Mouse (Mus musculus) thymus, adult 2 months (tissue): ENCODE data around the gene Eral1. TPM values are rescaled to one million over a fixed set of nuclear protein-coding genes. Genes with fewer than 3 reads are reported as not detected.
"Not testable (repeated sequence)": the region's sequence is repeated elsewhere in the genome, so short reads cannot be mapped to it uniquely, and the experiment has no call there.

Experiments used
- DNase-seq: peaks from one replicate; pipeline ENCODE4 v3.0.0; 2021
- H3K27ac ChIP-seq: fragments of 200-500 bp; 2 replicates; pipeline ENCODE4 v1.5.1; 2012; ENCODE audit warnings: low read length, control low read depth; ENCODE audit not compliant: control insufficient read depth, insufficient read depth
- H3K27me3 ChIP-seq: fragments of 200-500 bp; 2 replicates; pipeline ENCODE4 v1.6.1; 2012; ENCODE audit warnings: mild to moderate bottlenecking, low read length, moderate library complexity, mixed read lengths; ENCODE audit not compliant: control insufficient read depth, insufficient read depth
- H3K36me3 ChIP-seq: fragments of 200-500 bp; 2 replicates; pipeline ENCODE4 v1.6.1; 2012; ENCODE audit warnings: mild to moderate bottlenecking, low read length, moderate library complexity; ENCODE audit not compliant: control insufficient read depth, insufficient read depth
- H3K4me1 ChIP-seq: fragments of 200-500 bp; replicated peaks from 2 replicates; pipeline ENCODE4 v1.6.1; 2012; ENCODE audit warnings: low read length; ENCODE audit not compliant: control insufficient read depth, insufficient read depth
- H3K4me3 ChIP-seq: fragments of 200-500 bp; 2 replicates; pipeline ENCODE4 v1.5.1; 2012; ENCODE audit warnings: mild to moderate bottlenecking, low read length, control low read depth, moderate library complexity; ENCODE audit not compliant: control insufficient read depth, insufficient read depth
- CTCF ChIP-seq: fragments of 200-500 bp; IDR thresholded peaks from 2 replicates; pipeline ENCODE4 v1.5.1; 2012; ENCODE audit warnings: mild to moderate bottlenecking, control low read depth, low read length, moderate library complexity, borderline replicate concordance; ENCODE audit not compliant: control insufficient read depth, poor library complexity, insufficient read depth; ENCODE audit errors: extremely low read depth
- POLR2A ChIP-seq: fragments of 200-500 bp; IDR thresholded peaks from 2 replicates; pipeline ENCODE4 v1.6.1; 2012; ENCODE audit warnings: mild to moderate bottlenecking, low read length, control low read depth, moderate library complexity; ENCODE audit not compliant: control insufficient read depth, poor library complexity, insufficient read depth; ENCODE audit errors: extremely low read depth
- WGBS: fragments of 180-500 bp; shearing (Covaris S2); methylation state at CpG from one replicate; pipeline ENCODE4 v1.1.7; 2018; 5-methylcytosine and 5-hydroxymethylcytosine counted together
- polyA plus RNA-seq: library from polyadenylated mRNA; depleted of rRNA; stranded (reverse); fragments of >200 nt; gene quantifications from 2 replicates; pipeline ENCODE4 v1.2.3, GENCODE M21; 2012

Eral1 gene
- polyA plus RNA-seq, 1 experiment = 41.7 TPM

DNA sequence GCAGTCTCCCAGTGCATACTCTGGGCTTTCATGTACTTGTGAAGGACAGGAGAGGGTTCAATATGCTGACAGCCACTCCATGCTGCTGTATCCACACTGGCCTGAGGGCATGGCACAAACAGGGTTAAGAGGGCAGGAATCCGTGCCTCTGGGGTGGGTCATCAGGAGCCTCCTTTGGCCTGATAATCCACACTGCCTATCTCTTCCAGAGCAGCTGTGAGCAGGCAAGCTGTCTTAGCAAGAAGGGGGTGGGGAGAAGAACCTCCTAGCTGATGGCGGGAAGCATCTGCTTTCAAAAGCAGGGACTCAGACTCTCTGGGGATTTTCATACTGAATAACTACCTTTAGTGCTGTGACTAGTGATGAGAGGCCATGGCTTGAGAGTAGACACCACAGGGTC is 14.3 kb downstream of the Eral1 start:
- WGBS = 93% methylated on average over 2 of the region's 2 CpGs
- Histone ChIP-seq H3K4me3 (no peak overlapping the region), H3K27ac (no peak overlapping the region), H3K27me3 (no peaks in the 10 kb centered on the region), H3K36me3 (no peaks in the 10 kb centered on the region), H3K4me1 (peaks cover 8% of the 10 kb centered on the region)
- DNase-seq = no peak
- no peak for TF ChIP-seq CTCF
- no peak for TF ChIP-seq POLR2A

DNA sequence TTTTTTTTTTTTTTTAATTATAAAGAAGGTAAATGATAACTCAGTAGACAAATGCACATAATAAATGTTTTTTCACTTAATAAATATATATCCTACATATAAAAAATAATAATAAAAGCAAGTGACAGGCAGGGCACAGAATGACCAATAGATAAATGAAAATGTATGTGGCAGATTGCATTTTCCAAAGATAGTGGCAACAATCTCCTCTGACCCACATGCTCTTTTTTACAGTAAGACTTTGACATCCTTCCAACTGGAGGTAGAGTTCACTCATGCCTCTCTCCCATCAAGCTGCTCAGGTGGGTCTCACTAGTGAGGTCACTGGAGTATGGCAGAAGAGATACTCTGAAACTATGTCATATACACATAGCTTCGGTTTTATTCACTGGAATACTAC is 17.6 kb downstream of the Eral1 start:
- TF ChIP-seq POLR2A (no peak), CTCF (no peak)
- 93% methylated on average over 1 of the region's 1 CpGs for WGBS
- no peaks in the 10 kb centered on the region for H3K27me3 ChIP-seq
- peaks cover 9% of the 10 kb centered on the region for H3K4me1 ChIP-seq
- peaks cover 3% of the 10 kb centered on the region; the same call in 1 of the 2 replicates for H3K36me3 ChIP-seq
- no peak overlapping the region for H3K27ac ChIP-seq
- no peak overlapping the region for H3K4me3 ChIP-seq
- DNase-seq = no peak

DNA sequence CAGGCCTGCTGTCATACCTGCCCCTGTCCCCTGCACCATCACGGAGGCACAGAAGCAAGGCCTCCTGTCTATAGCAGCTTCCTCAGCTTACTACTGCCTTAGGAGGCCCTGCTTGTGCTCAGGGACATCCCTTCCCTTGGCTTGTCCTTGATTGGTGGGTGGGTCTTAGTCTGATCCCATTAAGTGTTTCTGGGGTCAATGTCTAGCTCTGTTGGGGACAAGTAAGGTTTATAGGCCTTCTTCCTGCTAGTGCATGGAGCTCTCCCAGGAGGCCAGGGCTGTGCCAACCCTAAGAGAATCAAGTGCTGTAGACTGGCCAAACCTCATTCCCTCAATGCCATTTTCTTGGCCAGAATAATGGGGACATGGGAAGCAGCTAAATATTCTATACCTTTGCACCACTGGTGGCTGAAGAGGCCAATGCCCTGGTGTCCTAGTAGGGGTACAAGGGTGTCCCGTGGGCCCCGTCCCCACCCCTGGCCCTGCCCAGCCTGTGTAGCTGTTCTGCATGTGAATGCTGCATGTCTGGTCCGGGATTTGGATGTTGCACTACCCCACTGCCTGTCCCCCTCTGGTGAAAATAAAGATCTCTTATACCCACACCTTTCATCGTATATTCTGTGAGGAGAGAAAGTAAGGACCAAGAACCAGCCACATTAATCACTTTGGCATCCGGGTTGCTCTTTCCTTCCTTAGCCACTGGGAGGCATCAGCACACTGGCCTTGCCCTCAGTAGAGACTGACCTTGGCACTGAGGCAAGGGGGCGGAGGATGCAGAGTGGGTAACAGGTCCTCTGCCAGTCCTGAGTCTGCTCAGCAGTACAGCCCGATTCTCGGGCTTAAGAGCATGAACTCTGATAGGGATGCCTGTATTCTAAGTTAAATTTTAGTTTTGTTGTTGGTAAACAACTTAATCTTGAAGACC is 20.1 kb downstream of the Eral1 start:
- H3K36me3 ChIP-seq = peaks cover 3% of the 10 kb centered on the region; the same call in 1 of the 2 replicates
- no peak overlapping the region for H3K27ac ChIP-seq
- TF ChIP-seq CTCF (peak; percentile 55; the same call in 1 of the 2 replicates), POLR2A (no peak)
- no peaks in the 10 kb centered on the region for H3K27me3 ChIP-seq
- peaks cover 6% of the 10 kb centered on the region for H3K4me1 ChIP-seq
- WGBS = 56% methylated on average over 9 of the region's 9 CpGs
- DNase-seq = peak; percentile 30
- H3K4me3 ChIP-seq = no peak overlapping the region

GRCm38 (mm10) chr11:78056946-78057345 is 23.2 kb downstream of the Eral1 start:
- H3K27me3 ChIP-seq = no peaks in the 10 kb centered on the region
- no peak for TF ChIP-seq CTCF
- peaks cover 6% of the 10 kb centered on the region for H3K4me1 ChIP-seq
- no peak overlapping the region for H3K27ac ChIP-seq
- WGBS = 96% methylated on average over 8 of the region's 8 CpGs
- no peak overlapping the region for H3K4me3 ChIP-seq
- H3K36me3 ChIP-seq = peaks cover 9% of the 10 kb centered on the region; the same call in 1 of the 2 replicates
- DNase-seq = no peak

DNA sequence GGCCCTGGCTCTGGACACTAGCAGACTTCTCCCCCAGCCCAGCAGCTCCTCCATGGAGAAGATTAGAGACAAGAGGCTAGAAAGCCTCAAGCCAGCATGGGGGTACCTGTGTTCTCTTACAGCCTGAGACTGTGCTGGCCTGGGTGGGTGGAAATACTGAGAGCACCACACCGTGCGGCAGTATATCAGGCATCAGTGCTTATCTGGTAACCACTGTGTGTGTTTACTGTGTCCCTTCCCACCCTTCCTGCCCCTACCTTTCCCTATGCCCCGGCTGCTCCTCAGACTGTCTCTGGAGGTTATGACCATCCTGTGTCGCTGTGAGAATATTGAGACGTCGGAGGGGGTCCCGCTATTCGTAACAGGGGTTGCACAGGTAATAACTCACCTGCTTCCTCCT is 27.1 kb downstream of the Eral1 start:
- 95% methylated on average over 8 of the region's 8 CpGs for WGBS
- Histone ChIP-seq H3K27ac (no peak overlapping the region), H3K4me3 (no peak overlapping the region), H3K27me3 (no peaks in the 10 kb centered on the region), H3K4me1 (no peaks in the 10 kb centered on the region), H3K36me3 (0 out of 2 replicates have a peak, but pooled peaks cover 6% of the 10 kb centered on the region)
- DNase-seq = no peak
- no peak for TF ChIP-seq CTCF
- no peak for TF ChIP-seq POLR2A

- not testable (repeated sequence) for H3K4me1 ChIP-seq, H3K27ac ChIP-seq, H3K27me3 ChIP-seq, DNase-seq, H3K36me3 ChIP-seq, H3K4me3 ChIP-seq
- 90% methylated on average over 4 of the region's 4 CpGs for WGBS
Measured at GRCm38 (mm10) chr11:78048637-78049036, 31.5 kb downstream of the Eral1 start.
